Mouse (Mus musculus) ES-E14 (cell line): ENCODE measurements at regions not wholly inside any gene's neighbourhood (a gene's known extent, or its start where the extent isn't known, plus 50 kb on each side); places are given as distances from the start of the nearest gene placed in this dataset.

Experiments used
- CHD2 ChIP-seq: IDR thresholded peaks from 2 replicates; pipeline ENCODE4 v1.6.1; 2014; ENCODE audit warnings: mild to moderate bottlenecking, low read depth, low read length, inconsistent platforms
- HCFC1 ChIP-seq: IDR thresholded peaks from 2 replicates; pipeline ENCODE4 v1.6.1; 2012; ENCODE audit warnings: low read length, inconsistent platforms, borderline replicate concordance; ENCODE audit not compliant: insufficient read depth
- MAFK ChIP-seq: IDR thresholded peaks from 2 replicates; pipeline ENCODE4 v1.6.1; 2014; ENCODE audit warnings: mild to moderate bottlenecking, low read depth, low read length, inconsistent platforms; ENCODE audit not compliant: insufficient read depth
- ZC3H11A ChIP-seq: IDR thresholded peaks from 2 replicates; pipeline ENCODE4 v1.6.1; 2012; ENCODE audit warnings: low read depth, mild to moderate bottlenecking, inconsistent platforms, low read length, borderline replicate concordance
- ZNF384 ChIP-seq: IDR thresholded peaks from 2 replicates; pipeline ENCODE4 v1.6.1; 2012; ENCODE audit warnings: low read depth, low read length, inconsistent platforms

DNA sequence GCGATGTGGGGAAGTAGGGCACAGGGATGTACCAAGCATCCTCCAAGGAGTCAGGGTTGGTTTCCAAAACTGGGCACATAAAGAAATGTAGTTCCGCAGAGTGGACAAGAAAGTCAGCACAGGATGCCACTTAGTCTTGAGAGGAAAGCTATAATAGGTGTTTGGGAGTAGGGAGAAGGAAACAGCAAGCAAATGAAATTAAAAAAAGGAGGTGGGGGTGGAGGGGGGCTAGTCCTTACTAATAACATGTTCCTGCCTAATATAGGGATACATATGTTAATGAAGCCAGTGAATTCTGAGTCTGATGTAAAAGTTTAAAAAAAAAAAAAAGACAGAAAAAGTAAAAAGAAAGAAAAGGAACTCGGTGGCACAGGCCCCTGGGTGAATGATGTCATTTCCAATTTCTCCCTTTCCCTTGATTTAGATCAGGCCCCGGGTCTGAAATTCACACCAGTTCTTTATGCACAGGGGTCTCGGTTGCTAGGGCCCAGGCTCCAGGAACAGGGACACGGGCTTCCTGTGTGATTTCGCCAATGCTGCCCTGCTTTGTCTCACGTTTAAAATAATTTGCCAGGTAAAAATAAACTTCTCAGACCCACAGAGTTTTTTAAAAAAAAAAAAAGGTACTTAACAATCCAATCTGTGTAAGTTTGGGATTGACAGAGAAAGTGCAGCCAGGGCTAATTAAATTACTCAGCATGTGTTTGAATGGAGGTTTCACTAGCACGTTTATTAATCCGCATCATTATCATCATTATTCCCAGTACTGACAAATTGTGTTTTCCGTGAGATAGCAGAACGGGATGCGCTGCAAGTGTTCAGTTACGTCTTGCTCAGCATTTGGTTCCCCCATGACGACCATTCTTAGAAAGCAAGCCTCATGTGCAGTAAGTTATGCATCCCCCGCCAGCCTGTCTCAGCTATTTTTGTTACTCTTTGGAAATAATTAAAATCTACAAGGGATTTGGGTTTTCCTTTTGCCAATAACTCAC is 172.8 kb upstream of the Slc25a13 start:
- TF ChIP-seq CHD2 (no peak), MAFK (no peak), HCFC1 (no peak), ZC3H11A (no peak), ZNF384 (no peak)
